Mouse (Mus musculus) midbrain, postnatal 0 days (tissue): ENCODE results near the gene Rasgef1b. TPM values are rescaled to one million over a fixed set of nuclear protein-coding genes. Genes with fewer than 3 reads are reported as not detected.

Experiments
- ATAC-seq: fragments of 200-750 bp; cut with Nextera tagmentation; 2 replicates; pipeline ENCODE4 v1.8.0; 2017; ENCODE audit warnings: moderate number of reproducible peaks, mild to moderate bottlenecking, moderate TSS enrichment, moderate library complexity; ENCODE audit not compliant: low FRiP score
- DNase-seq: peaks from one replicate; pipeline ENCODE4 v3.0.0-alpha.2; 2015; ENCODE audit warnings: low spot score
- H3K27ac ChIP-seq: fragments of 300-500 bp; sonication (generic); 2 replicates; pipeline ENCODE4 v1.5.1; 2014; ENCODE audit warnings: low read depth, mild to moderate bottlenecking, low read length, mixed read lengths
- H3K27me3 ChIP-seq: fragments of 300-500 bp; sonication (generic); 2 replicates; pipeline ENCODE4 v1.6.1; 2014; ENCODE audit warnings: low read length, control low read depth, mixed read lengths; ENCODE audit not compliant: insufficient read depth
- H3K36me3 ChIP-seq: fragments of 300-500 bp; sonication (generic); 2 replicates; pipeline ENCODE4 v1.6.1; 2014; ENCODE audit warnings: low read length, control low read depth, mixed read lengths; ENCODE audit not compliant: insufficient read depth
- H3K4me1 ChIP-seq: fragments of 300-500 bp; sonication (generic); 2 replicates; pipeline ENCODE4 v1.6.1; 2014; ENCODE audit warnings: mild to moderate bottlenecking, control low read depth, antibody characterized with exemption, low read length, mixed read lengths; ENCODE audit not compliant: insufficient read depth
- H3K4me2 ChIP-seq: fragments of 300-500 bp; sonication (generic); 2 replicates; pipeline ENCODE4 v1.6.1; 2014; ENCODE audit warnings: low read depth, mild to moderate bottlenecking, low read length, mixed read lengths; ENCODE audit not compliant: poor library complexity, severe bottlenecking
- H3K4me3 ChIP-seq: fragments of 300-500 bp; sonication (generic); 2 replicates; pipeline ENCODE4 v1.5.1; 2014; ENCODE audit warnings: low read depth, mild to moderate bottlenecking, low read length, moderate library complexity
- H3K9ac ChIP-seq: fragments of 300-500 bp; sonication (generic); replicated peaks from 2 replicates; pipeline ENCODE4 v1.6.1; 2014; ENCODE audit warnings: mild to moderate bottlenecking, low read length, moderate library complexity, mixed read lengths; ENCODE audit not compliant: poor library complexity, severe bottlenecking
- H3K9me3 ChIP-seq: fragments of 300-500 bp; sonication (generic); 2 replicates; pipeline ENCODE4 v1.6.1; 2016; ENCODE audit warnings: low read length, control low read depth
- CTCF ChIP-seq: IDR thresholded peaks from 2 replicates; pipeline ENCODE4 v1.5.1; 2016; ENCODE audit warnings: antibody characterized with exemption, mild to moderate bottlenecking
- WGBS: fragments of 180-500 bp; shearing (Covaris S2); extraction: QIAGEN DNeasy Blood & Tissue Kit; methylation state at CpG from one replicate; pipeline ENCODE4 v1.1.7; 2014; 5-methylcytosine and 5-hydroxymethylcytosine counted together
- polyA plus RNA-seq: library from polyadenylated mRNA; unstranded; fragments of >200 nt; fragmentation: Nextera tagmentation; extraction: Ambion mirVana; gene quantifications from 2 replicates; pipeline ENCODE4 v1.2.1, GENCODE M21; 2015
- total RNA-seq: library from RNA; depleted of rRNA; stranded (reverse); fragments of >200 nt; gene quantifications from 2 replicates; pipeline ENCODE4 v1.2.3, GENCODE M21; 2014

The Rasgef1b gene
- total and polyA plus RNA-seq, 2 experiments from 2014 or later, result 36.0 to 44.6 TPM

- Histone ChIP-seq H3K4me1 (peaks cover 11% of the 10 kb centered on the region; the same call in 1 of the 2 replicates), H3K4me2 (no peak overlapping the region), H3K36me3 (no peaks in the 10 kb centered on the region), H3K27me3 (no peaks in the 10 kb centered on the region), H3K4me3 (no peak overlapping the region), H3K9ac (0 out of 2 replicates have a peak overlapping the region, but pooled peaks have one; percentile 29), H3K9me3 (no peaks in the 10 kb centered on the region), H3K27ac (no peak overlapping the region)
- WGBS, result 13% methylated on average over 7 of the region's 7 CpGs
- ATAC-seq, result 0 out of 2 replicates have a peak, but pooled peaks have one; percentile 31
- no peak for TF ChIP-seq CTCF
- no peak for DNase-seq
Observed at GRCm38 (mm10) chr5:99402297-99402696, 326.6 kb downstream of the Rasgef1b start.

- Histone ChIP-seq H3K9ac (no peak overlapping the region), H3K27me3 (no peaks in the 10 kb centered on the region), H3K4me2 (no peak overlapping the region), H3K9me3 (no peaks in the 10 kb centered on the region), H3K27ac (no peak overlapping the region), H3K36me3 (no peaks in the 10 kb centered on the region), H3K4me3 (no peak overlapping the region), H3K4me1 (peaks cover 11% of the 10 kb centered on the region; the same call in 1 of the 2 replicates)
- no peak for TF ChIP-seq CTCF
- no peak for DNase-seq
- 69% methylated on average over 7 of the region's 7 CpGs for WGBS
- no peak for ATAC-seq
Observed at GRCm38 (mm10) chr5:99399855-99400626, 328.8 kb downstream of the Rasgef1b start.

- DNase-seq (no peak), ATAC-seq (no peak)
- H3K27me3 ChIP-seq, result no peaks in the 10 kb centered on the region
- no peaks in the 10 kb centered on the region for H3K36me3 ChIP-seq
- peaks cover 11% of the 10 kb centered on the region; the same call in 1 of the 2 replicates for H3K4me1 ChIP-seq
- H3K4me2 ChIP-seq, result no peak overlapping the region
- no peak overlapping the region for H3K9ac ChIP-seq
- no peak for TF ChIP-seq CTCF
- no peak overlapping the region for H3K4me3 ChIP-seq
- WGBS, result 63% methylated on average over 5 of the region's 5 CpGs
- no peaks in the 10 kb centered on the region for H3K9me3 ChIP-seq
- H3K27ac ChIP-seq, result no peak overlapping the region
Observed at GRCm38 (mm10) chr5:99398472-99399070, 330.3 kb downstream of the Rasgef1b start.

- TF ChIP-seq CTCF, result no peak
- H3K4me1 ChIP-seq, result no peaks in the 10 kb centered on the region
- no peak overlapping the region for H3K4me3 ChIP-seq
- H3K9me3 ChIP-seq, result no peaks in the 10 kb centered on the region
- no peaks in the 10 kb centered on the region for H3K36me3 ChIP-seq
- 92% methylated on average over 5 of the region's 5 CpGs for WGBS
- H3K9ac ChIP-seq, result no peak overlapping the region
- no peak overlapping the region for H3K27ac ChIP-seq
- ATAC-seq, result no peak
- no peak overlapping the region for H3K4me2 ChIP-seq
- no peak for DNase-seq
- H3K27me3 ChIP-seq, result no peaks in the 10 kb centered on the region
Observed at GRCm38 (mm10) chr5:99394578-99394977, 334.3 kb downstream of the Rasgef1b start.

- no peak overlapping the region for H3K9ac ChIP-seq
- no peak overlapping the region for H3K4me2 ChIP-seq
- no peak for TF ChIP-seq CTCF
- no peaks in the 10 kb centered on the region for H3K9me3 ChIP-seq
- no peak for ATAC-seq
- H3K4me1 ChIP-seq, result peaks cover 5% of the 10 kb centered on the region
- H3K36me3 ChIP-seq, result no peaks in the 10 kb centered on the region
- H3K27ac ChIP-seq, result no peak overlapping the region
- WGBS, result 36% methylated on average over 3 of the region's 3 CpGs
- H3K4me3 ChIP-seq, result no peak overlapping the region
- DNase-seq, result no peak
- no peaks in the 10 kb centered on the region for H3K27me3 ChIP-seq
Observed at GRCm38 (mm10) chr5:99391525-99391924, 337.3 kb downstream of the Rasgef1b start.

GRCm38 (mm10) chr5:99390776-99391175 is 338.1 kb downstream of the Rasgef1b start:
- ATAC-seq (no peak), DNase-seq (no peak)
- no peak for TF ChIP-seq CTCF
- 51% methylated on average over 7 of the region's 7 CpGs for WGBS
- Histone ChIP-seq H3K4me2 (no peak overlapping the region), H3K27ac (no peak overlapping the region), H3K9me3 (no peaks in the 10 kb centered on the region), H3K4me3 (no peak overlapping the region), H3K9ac (no peak overlapping the region), H3K4me1 (peaks cover 5% of the 10 kb centered on the region), H3K27me3 (no peaks in the 10 kb centered on the region), H3K36me3 (no peaks in the 10 kb centered on the region)
